Mouse (Mus musculus) B cell, adult 2 months (primary cell): ENCODE measurements around the gene Afg1l.

Experiments used
- DNase-seq, 2 experiments: peaks; one replicate each; pipeline ENCODE4 v3.0.0; 2022

Afg1l gene

DNA sequence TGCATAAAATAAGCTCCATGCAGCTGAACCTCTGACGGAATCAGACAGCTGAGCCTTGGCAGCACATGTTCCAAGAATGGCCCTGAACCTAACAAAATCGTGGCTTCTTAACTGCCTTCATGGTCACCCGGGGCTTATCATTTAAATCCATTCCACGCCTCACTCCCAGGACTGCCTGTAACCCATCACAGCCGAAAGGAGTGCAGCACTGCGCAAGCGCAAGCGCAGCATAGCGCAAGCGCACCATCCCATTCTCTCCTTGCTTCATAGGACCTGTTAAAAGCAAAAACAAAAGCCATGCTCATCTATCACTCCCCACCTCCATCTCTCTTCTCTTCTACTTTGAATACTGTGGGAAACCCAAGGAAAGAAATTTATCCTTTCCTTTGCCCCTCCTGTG lies 114.1 kb downstream of the Afg1l start:
- no peak for DNase-seq

DNA sequence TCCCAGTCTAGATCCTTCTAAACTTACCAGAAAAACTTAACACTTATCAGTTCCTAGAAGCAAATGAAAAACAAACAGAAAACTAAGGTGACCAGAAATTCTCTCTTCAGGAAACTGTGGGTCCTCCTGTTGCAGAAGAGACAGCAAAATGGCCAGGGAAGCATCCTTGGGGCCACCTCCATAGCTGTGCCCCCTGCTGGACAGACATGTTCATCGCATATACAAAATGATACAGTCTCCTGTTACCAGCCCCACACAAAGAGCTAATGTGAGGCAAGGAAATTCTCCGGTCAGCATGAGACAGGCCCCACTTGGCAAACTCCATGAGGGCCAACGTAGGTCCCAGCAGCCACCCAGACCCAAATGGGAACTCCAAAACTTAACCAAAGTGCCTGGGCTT lies 122.4 kb downstream of the Afg1l start:
- DNase-seq: peak; percentile 34 to 39

DNA sequence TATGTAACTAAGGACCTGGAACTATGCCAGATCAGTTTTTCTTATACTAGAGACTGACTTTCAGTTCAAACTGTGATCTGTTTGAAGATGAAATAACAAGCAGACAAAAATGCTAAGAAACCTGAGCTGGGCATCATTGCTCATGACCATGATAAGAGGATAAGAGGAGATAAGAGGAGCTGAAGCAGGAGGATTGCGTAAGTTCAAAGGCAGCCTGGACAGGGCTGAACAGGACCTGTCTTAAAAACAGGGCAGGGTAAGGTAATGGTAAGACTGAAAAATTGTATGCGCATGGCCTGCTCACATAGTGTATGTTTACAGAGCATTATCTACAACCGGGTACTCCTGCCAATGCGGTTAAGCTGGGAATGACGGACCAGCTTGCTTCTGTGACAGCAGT lies 130.4 kb downstream of the Afg1l start:
- no peak for DNase-seq

- no peak for DNase-seq
These were observed 131.2 kb downstream of the Afg1l start for GRCm38 (mm10) chr10:42347127-42347526.

GRCm38 (mm10) chr10:42346179-42346877 lies 132.0 kb downstream of the Afg1l start:
- no peak for DNase-seq

DNA sequence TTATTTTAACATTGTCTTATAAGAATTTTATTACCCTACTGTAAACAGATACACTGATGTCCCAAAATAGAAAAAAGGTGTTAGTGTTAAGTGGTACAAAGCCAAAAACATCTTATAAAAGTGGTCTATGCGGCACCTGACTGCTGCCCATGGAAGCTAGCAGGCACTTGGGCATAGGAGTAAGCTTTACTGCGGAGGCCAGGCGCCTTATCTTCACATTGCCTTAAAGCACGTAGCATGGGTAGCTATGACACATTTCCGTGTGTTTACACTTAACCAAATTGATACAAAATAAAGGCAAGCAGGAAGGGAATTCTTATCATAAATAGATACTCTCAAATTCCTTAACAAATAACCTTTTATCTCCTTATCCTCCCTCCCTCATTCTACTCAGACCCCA lies 135.7 kb downstream of the Afg1l start:
- no peak for DNase-seq

GRCm38 (mm10) chr10:42341815-42342457 lies 136.4 kb downstream of the Afg1l start:
- no peak for DNase-seq

DNA sequence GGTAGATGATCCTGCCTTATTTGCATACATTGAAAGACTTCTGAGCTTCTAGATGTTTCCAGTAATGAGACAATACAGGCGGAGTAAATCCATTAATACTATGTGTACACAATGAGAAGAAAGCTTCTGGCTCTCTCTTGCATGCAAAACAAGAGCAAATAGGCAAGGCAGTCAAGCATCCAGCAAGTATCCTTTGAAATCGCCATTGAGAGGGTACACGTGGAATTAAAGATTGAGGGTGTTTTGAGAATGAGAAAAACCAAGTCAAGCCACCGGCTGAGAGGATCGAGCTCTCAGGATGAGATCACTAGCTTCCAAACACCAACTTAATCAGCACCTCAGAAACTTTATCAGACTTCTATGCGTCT lies 138.0 kb downstream of the Afg1l start:
- DNase-seq: no peak

GRCm38 (mm10) chr10:42339773-42340425 lies 138.5 kb downstream of the Afg1l start:
- DNase-seq: no peak

DNA sequence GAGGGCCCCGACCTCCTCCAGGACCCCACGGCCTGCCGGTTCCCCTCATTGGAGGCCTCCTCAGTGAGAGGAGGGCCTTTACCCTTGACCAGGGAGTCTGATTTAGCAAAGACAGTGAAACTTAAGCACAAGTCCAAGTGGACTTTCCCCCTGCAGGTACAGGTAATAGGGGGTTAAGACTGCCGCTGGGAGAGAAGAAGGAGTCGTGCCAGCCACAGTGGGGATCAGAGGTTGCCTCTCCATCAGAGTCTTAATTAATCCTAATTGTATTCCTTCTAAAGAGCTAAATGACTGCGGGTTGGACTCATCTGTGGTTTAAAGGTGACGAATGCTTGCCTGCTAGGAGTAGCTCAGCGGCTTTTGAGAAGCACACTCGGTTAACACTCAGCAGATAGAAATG lies 139.9 kb downstream of the Afg1l start:
- no peak for DNase-seq

- peak in 1 of 2 experiments; percentile 3 for DNase-seq
These were observed 150.8 kb downstream of the Afg1l start for GRCm38 (mm10) chr10:42327576-42327975.

DNA sequence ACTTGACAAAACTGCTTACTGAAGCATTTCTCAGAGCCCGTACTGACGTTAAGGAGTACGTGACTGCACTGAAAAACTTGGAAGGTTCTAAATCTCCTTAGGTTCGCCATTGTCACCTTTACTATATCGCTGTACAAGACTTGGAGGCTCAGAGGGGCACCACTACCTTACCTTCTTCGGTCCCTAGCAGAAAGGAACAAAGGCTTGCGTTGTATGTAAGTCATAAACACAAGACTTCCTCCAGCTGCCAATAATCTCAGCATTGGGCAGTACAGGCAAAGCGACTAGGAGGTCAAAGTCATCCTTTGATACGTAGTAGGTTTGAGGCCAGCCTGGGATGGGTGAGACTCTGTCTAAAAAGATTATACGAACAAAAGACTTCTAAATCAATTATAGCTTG lies 153.1 kb downstream of the Afg1l start:
- no peak for DNase-seq

DNA sequence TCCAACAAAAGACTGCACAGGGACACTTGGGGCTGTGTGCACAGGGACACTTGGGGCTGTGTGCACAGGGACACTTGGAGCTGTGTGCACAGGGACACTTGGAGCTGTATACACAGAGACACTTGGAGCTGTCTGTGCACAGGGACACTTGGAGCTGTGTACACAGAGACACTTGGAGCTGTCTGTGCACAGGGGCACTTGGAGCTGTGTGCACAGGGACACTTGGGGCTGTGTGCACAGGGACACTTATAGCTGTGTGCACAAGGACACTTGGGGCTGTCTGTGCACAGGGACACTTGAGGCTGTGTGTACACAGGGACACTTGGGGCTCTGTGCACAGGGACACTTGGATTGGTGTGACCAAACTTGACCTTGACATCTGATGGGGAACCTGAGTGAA lies 154.4 kb downstream of the Afg1l start:
- no peak for DNase-seq

DNA sequence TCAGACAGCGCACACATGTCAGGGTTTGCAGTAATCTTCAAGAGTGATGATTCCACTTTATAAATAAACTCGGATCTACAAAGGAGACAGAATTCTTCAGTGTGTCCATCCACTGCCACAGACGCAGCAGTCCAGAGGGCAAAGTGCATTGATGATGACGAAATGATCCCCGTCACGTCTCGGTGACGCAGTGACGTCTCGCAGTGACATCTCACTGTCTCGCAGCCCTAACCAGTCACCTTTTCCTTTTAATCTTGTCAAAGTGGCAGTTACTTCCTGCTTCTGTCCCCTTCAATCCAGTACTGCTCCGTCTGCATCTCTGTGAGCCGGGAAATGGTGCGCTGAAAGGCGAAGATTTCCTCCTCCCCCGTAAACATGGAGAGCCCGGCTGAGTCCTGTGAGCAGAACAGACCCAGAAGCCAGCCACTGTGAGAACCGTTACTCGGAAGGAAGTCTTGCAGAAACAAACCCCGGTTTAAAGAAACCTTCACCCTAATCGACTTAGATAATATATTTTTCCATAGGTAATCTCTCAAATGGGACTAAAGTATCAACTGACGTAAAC lies 165.1 kb downstream of the Afg1l start:
- DNase-seq: no peak

DNA sequence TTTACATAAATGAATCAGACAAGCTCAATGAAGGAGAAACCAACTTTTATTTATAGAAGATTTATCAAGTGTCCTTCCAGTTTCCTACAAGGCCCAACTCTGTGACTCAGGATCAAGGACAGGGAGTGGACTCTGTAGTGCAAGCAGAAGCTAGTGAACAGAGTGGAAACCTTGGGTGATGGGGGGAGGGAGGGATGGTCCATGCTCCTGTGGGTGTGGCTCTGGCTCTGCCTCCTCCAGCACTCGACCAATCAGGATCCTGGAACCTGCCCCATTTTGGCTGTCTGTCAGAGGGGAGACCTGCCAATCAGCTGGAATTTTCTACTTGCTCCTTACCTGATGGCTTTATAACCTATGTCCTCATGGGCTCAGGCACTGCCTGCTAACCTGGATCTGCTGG lies 165.8 kb downstream of the Afg1l start:
- DNase-seq: no peak

DNA sequence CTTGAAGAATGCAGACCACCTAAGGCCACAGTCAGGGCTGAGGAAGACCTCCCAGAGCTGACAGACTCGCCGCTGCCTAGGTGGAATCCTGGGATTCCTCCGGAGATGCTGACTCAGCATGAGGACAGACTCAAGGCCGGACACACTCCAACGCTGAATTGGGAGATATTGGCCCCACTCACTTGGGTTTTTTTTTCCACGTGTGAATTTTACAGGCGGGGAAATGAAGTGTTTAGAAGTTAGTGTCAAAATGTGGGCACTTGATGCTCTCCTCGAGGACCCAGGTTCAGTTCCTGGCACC lies 169.7 kb downstream of the Afg1l start:
- no peak for DNase-seq

DNA sequence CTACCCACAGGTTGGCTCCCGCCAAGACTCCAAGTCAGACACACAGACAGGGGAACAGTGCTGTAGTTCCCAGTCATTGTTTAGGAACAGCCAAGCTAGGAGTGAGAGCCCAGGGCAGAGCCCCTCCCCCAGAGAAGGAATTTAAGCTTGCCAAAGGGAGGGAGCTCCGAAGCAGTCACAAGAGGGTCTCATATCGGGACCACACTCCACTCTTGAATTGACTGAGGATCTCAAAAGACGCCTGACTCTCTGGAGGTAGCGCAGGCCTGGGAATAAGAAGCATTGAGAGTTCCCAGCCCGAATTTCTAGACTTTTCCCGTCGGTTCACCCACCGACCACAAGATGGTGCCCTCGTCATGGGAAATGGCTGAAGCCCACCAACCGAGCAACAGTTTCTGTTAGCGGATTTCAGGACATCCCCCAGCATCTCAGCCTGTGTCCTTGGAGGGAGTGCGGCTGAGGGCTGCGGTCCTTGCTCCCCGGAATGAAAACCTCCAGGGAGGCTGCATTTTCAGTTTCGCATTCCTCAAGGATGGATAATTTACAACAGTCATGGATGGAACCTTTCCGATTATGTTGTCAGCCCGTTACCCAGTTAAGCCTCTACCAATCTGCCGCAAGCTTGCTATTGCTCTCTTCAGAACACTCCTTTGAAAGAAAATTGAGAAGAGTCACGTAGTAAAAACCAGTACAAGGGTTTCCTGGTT lies 170.2 kb downstream of the Afg1l start:
- DNase-seq: peak; percentile 73 to 75

GRCm38 (mm10) chr10:42306422-42306821 lies 171.9 kb downstream of the Afg1l start:
- no peak for DNase-seq

GRCm38 (mm10) chr10:42300805-42301204 lies 177.6 kb downstream of the Afg1l start:
- DNase-seq: no peak

DNA sequence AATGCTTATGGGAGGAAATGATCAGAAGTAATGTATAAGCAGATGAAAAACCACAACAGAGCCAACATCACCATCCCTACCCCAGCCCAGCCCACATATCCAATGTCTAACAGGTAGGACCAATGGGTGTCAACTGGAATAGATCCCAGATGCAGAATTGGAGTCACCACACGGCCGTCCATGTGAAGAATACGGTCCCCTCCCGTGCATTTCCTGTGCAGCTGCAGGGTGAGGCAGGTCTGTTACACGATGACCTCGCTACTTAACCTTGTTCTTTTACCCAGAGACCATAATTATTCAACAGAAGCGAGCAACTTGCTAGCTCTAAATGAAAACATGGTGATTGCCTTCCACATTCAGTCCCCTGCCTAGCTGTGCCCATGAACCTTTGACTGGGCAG lies 178.4 kb downstream of the Afg1l start:
- peak; percentile 19 for DNase-seq

GRCm38 (mm10) chr10:42299426-42299825 lies 178.9 kb downstream of the Afg1l start:
- DNase-seq: no peak

DNA sequence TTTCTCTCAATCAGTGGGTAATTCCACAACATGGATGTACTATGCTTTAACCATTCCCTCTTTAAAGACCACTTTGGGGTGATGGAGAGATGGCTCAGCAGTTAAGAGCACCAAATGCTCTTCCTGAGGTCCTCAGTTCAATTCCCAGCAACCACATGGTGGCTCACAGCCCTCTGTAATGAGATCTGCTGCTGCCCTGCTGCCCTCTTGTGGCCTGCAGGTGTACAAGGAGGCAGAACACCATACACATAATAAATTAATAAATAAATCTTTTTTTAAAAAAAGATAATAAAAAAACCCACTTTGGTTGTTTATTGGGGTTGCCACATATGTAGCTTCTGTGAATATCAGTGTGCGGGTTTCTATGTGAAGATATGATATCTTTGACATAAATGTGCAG lies 180.4 kb downstream of the Afg1l start:
- DNase-seq: peak; percentile 34 to 45

- DNase-seq: no peak
These were observed 181.3 kb downstream of the Afg1l start for GRCm38 (mm10) chr10:42297109-42297508.

GRCm38 (mm10) chr10:42296559-42296958 lies 181.8 kb downstream of the Afg1l start:
- no peak for DNase-seq
